Mouse (Mus musculus) lung, adult 2 months (tissue): ENCODE measurements around the gene Sept1.

Experiments
- CTCF ChIP-seq: fragments of 200-500 bp; IDR thresholded peaks from 2 replicates; pipeline ENCODE4 v1.5.1; 2011; ENCODE audit warnings: mild to moderate bottlenecking, low read length, control low read depth; ENCODE audit not compliant: insufficient read depth
- POLR2A ChIP-seq: fragments of 200-500 bp; IDR thresholded peaks from 2 replicates; pipeline ENCODE4 v1.6.1; 2011; ENCODE audit warnings: low read depth, mild to moderate bottlenecking, control low read depth, low read length, borderline replicate concordance; ENCODE audit errors: extremely low read depth

GRCm38 (mm10) chr7:127210266-127210665, 22.7 kb downstream of the Sept1 start:
- TF ChIP-seq POLR2A (no peak), CTCF (no peak)
